Mouse (Mus musculus) MEL (cell line): Measurements from ENCODE around the gene Bahcc1. TPM values are rescaled to one million over a fixed set of nuclear protein-coding genes. Genes with fewer than 3 reads are reported as not detected.

Experiments
- DNase-seq: peaks from one replicate; pipeline ENCODE4 v3.0.0; 2011; ENCODE audit warnings: low read depth, low spot score
- H3K27ac ChIP-seq: 2 replicates; pipeline ENCODE4 v1.5.1; 2012; ENCODE audit warnings: low read depth, mild to moderate bottlenecking, control low read depth, low read length, moderate library complexity; ENCODE audit not compliant: control insufficient read depth
- H3K27me3 ChIP-seq, 2 experiments: fragments of 150-350 bp in 1 of 2; sonication (generic) in 1 of 2; 2 replicates each; pipeline ENCODE4 v1.6.1; 2012; ENCODE audit warnings: low read length in 2 of 2, mild to moderate bottlenecking in 2 of 2, improper control_type of control experiment in 1 of 2, moderate library complexity in 1 of 2; ENCODE audit not compliant: insufficient read depth in 2 of 2, control insufficient read depth in 1 of 2
- H3K36me3 ChIP-seq, 2 experiments: 2 replicates each; pipeline ENCODE4 v1.6.1; 2012 to 2014; ENCODE audit warnings: low read length in 2 of 2, improper control_type of control experiment in 1 of 2, inconsistent platforms in 1 of 2, mild to moderate bottlenecking in 1 of 2; ENCODE audit not compliant: insufficient read depth in 2 of 2, control insufficient read depth in 1 of 2
- H3K4me1 ChIP-seq, 2 experiments: fragments of 150-350 bp in 1 of 2; sonication (generic) in 1 of 2; 2 replicates each; pipeline ENCODE4 v1.6.1; 2012; ENCODE audit warnings: low read length in 2 of 2, improper control_type of control experiment in 1 of 2, mild to moderate bottlenecking in 1 of 2; ENCODE audit not compliant: insufficient read depth in 2 of 2, control insufficient read depth in 1 of 2
- H3K4me3 ChIP-seq, 2 experiments: fragments of 150-350 bp in 1 of 2; sonication (generic) in 1 of 2; 2 replicates each; pipeline ENCODE4 v1.5.1; 2012; ENCODE audit warnings: low read depth in 2 of 2, low read length in 2 of 2, mild to moderate bottlenecking in 2 of 2, moderate library complexity in 2 of 2, control low read depth in 1 of 2, improper control_type of control experiment in 1 of 2; ENCODE audit not compliant: control insufficient read depth in 1 of 2, insufficient read depth in 1 of 2
- H3K79me2 ChIP-seq: 2 replicates; pipeline ENCODE4 v1.6.1; 2012; ENCODE audit warnings: mild to moderate bottlenecking, low read length, moderate library complexity; ENCODE audit not compliant: control insufficient read depth, poor library complexity, insufficient read depth
- H3K9ac ChIP-seq: 2 replicates; pipeline ENCODE4 v1.6.1; 2012; ENCODE audit warnings: low read depth, mild to moderate bottlenecking, control low read depth, low read length, moderate library complexity; ENCODE audit not compliant: control insufficient read depth, poor library complexity, severe bottlenecking
- H3K9me3 ChIP-seq: fragments of 150-350 bp; sonication (generic); replicated peaks from 2 replicates; pipeline ENCODE4 v1.6.1; 2012; ENCODE audit warnings: mild to moderate bottlenecking, low read length, improper control_type of control experiment, moderate library complexity; ENCODE audit not compliant: insufficient read depth
- CTCF ChIP-seq, 3 experiments: IDR thresholded peaks in 2 of 3; conservative IDR thresholded peaks in 1 of 3; 2 replicates each; pipeline ENCODE4 v1.5.1; 2011 to 2012; ENCODE audit warnings: low read length in 3 of 3, low read depth in 2 of 3, mild to moderate bottlenecking in 2 of 3, improper control_type of control experiment in 1 of 3, inconsistent platforms in 1 of 3, mixed read lengths in 1 of 3, moderate library complexity in 1 of 3; ENCODE audit not compliant: control insufficient read depth in 1 of 3, insufficient read depth in 1 of 3, poor library complexity in 1 of 3, severe bottlenecking in 1 of 3
- E2F4 ChIP-seq: IDR thresholded peaks from 2 replicates; pipeline ENCODE4 v1.6.1; 2011; ENCODE audit warnings: low read depth, low read length, improper control_type of control experiment, borderline replicate concordance
- ETS1 ChIP-seq: IDR thresholded peaks from 2 replicates; pipeline ENCODE4 v1.6.1; 2012; ENCODE audit warnings: low read depth, mild to moderate bottlenecking, inconsistent platforms, low read length, improper control_type of control experiment, moderate library complexity
- GABPA ChIP-seq: IDR thresholded peaks from 2 replicates; pipeline ENCODE4 v1.6.1; 2012; ENCODE audit warnings: low read depth, mild to moderate bottlenecking, inconsistent platforms, low read length, improper control_type of control experiment, moderate library complexity
- JUND ChIP-seq: IDR thresholded peaks from 2 replicates; pipeline ENCODE4 v1.6.1; 2011; ENCODE audit warnings: low read depth, mild to moderate bottlenecking, improper control_type of control experiment, low read length
- KAT2A ChIP-seq: conservative IDR thresholded peaks from 2 replicates; pipeline ENCODE4 v1.6.1; 2012; ENCODE audit warnings: low read depth, low read length, improper control_type of control experiment, inconsistent platforms
- MAZ ChIP-seq: IDR thresholded peaks from 2 replicates; pipeline ENCODE4 v1.6.1; 2012; ENCODE audit warnings: low read depth, mild to moderate bottlenecking, inconsistent platforms, low read length, improper control_type of control experiment
- MEF2A ChIP-seq: IDR thresholded peaks from 2 replicates; pipeline ENCODE4 v1.6.1; 2014; ENCODE audit warnings: low read depth, mild to moderate bottlenecking, inconsistent platforms, low read length, improper control_type of control experiment; ENCODE audit not compliant: poor library complexity, insufficient replicate concordance, severe bottlenecking; ENCODE audit errors: extremely low read depth
- MXI1 ChIP-seq: IDR thresholded peaks from 2 replicates; pipeline ENCODE4 v1.6.1; 2011; ENCODE audit warnings: mild to moderate bottlenecking, low read depth, low read length, improper control_type of control experiment
- MYB ChIP-seq: IDR thresholded peaks from 2 replicates; pipeline ENCODE4 v1.6.1; 2011; ENCODE audit warnings: mild to moderate bottlenecking, low read depth, low read length, improper control_type of control experiment
- MYC ChIP-seq: IDR thresholded peaks from 2 replicates; pipeline ENCODE4 v1.6.1; 2011; ENCODE audit warnings: low read depth, mild to moderate bottlenecking, low read length, improper control_type of control experiment, moderate library complexity
- NELFE ChIP-seq: IDR thresholded peaks from 2 replicates; pipeline ENCODE4 v1.6.1; 2011; ENCODE audit warnings: low read depth, low read length, improper control_type of control experiment
- NRF1 ChIP-seq: IDR thresholded peaks from 2 replicates; pipeline ENCODE4 v1.6.1; 2014; ENCODE audit warnings: low read depth, mild to moderate bottlenecking, inconsistent platforms, low read length, improper control_type of control experiment, moderate library complexity; ENCODE audit not compliant: poor library complexity, insufficient read depth, severe bottlenecking
- RCOR1 ChIP-seq: IDR thresholded peaks from 2 replicates; pipeline ENCODE4 v1.6.1; 2012; ENCODE audit warnings: low read depth, mild to moderate bottlenecking, inconsistent platforms, low read length, improper control_type of control experiment
- TBP ChIP-seq: IDR thresholded peaks from 2 replicates; pipeline ENCODE4 v1.8.0; 2011; ENCODE audit warnings: low read depth, low read length, improper control_type of control experiment
- TCF12 ChIP-seq: IDR thresholded peaks from 2 replicates; pipeline ENCODE4 v1.6.1; 2014; ENCODE audit warnings: low read depth, mild to moderate bottlenecking, inconsistent platforms, low read length, improper control_type of control experiment, moderate library complexity
- UBTF ChIP-seq: IDR thresholded peaks from 2 replicates; pipeline ENCODE4 v1.6.1; 2012; ENCODE audit warnings: low read depth, mild to moderate bottlenecking, inconsistent platforms, low read length, improper control_type of control experiment, moderate library complexity, borderline replicate concordance; ENCODE audit not compliant: insufficient read depth
- USF2 ChIP-seq, 2 experiments: IDR thresholded peaks; 2 replicates each; pipeline ENCODE4 v1.6.1; 2011 to 2012; ENCODE audit warnings: improper control_type of control experiment in 2 of 2, low read length in 2 of 2, borderline replicate concordance in 1 of 2, inconsistent platforms in 1 of 2, low read depth in 1 of 2, mild to moderate bottlenecking in 1 of 2; ENCODE audit not compliant: insufficient read depth in 1 of 2
- polyA plus RNA-seq, 2 experiments: library from polyadenylated mRNA; stranded (reverse) in 1 of 2; unstranded in 1 of 2; fragments of >175 nt in 1 of 2; fragments of >200 nt in 1 of 2; gene quantifications; 2 replicates each; pipeline versions ENCODE4 v1.2.1 to v1.2.4; 2012; ENCODE audit warnings: low replicate concordance in 2 of 2, low read depth in 1 of 2; ENCODE audit not compliant: insufficient read length in 2 of 2, insufficient read depth in 1 of 2, missing spikeins in 1 of 2
- total RNA-seq: library from RNA; depleted of rRNA; stranded (reverse); fragments of 300-350 nt; gene quantifications from 2 replicates; pipeline ENCODE4 v1.2.3, GENCODE M21; 2012

Bahcc1 gene
- total and polyA plus RNA-seq, 3 experiments: 0.04 to 0.26 TPM; not detected in 1

GRCm38 (mm10) chr11:120251950-120252308, 19.2 kb downstream of the Bahcc1 start:
- no peak for TF ChIP-seq NRF1
- no peak for TF ChIP-seq NELFE
- TF ChIP-seq KAT2A: no peak
- TF ChIP-seq ETS1: no peak
- TF ChIP-seq E2F4: no peak
- TF ChIP-seq MXI1: no peak
- no peak for TF ChIP-seq MYC
- no peak for TF ChIP-seq MYB
- TF ChIP-seq JUND: no peak
- TF ChIP-seq MAZ: no peak
- no peak for TF ChIP-seq MEF2A
- TF ChIP-seq USF2 (IDR thresholded peaks at IDR 0.05; ENCODE audit: borderline replicate concordance in 1 of 2, insufficient read depth in 1 of 2, low read depth in 1 of 2, low read length in 2 of 2): no peak
- no peak for TF ChIP-seq TBP
- peaks cover 0 to 3% of the 10 kb centered on the region in 2 experiments for H3K27me3 ChIP-seq
- no peaks in the 10 kb centered on the region for H3K4me1 ChIP-seq
- no peak overlapping the region for H3K27ac ChIP-seq
- H3K79me2 ChIP-seq: no peaks in the 10 kb centered on the region
- H3K9ac ChIP-seq: no peak overlapping the region
- no peaks in the 10 kb centered on the region for H3K9me3 ChIP-seq
- H3K4me3 ChIP-seq: no peak overlapping the region
- DNase-seq: no peak
- H3K36me3 ChIP-seq: no peaks in the 10 kb centered on the region

GRCm38 (mm10) chr11:120252398-120252797, 19.7 kb downstream of the Bahcc1 start:
- DNase-seq: no peak
- peaks cover 0 to 3% of the 10 kb centered on the region in 2 experiments for H3K27me3 ChIP-seq
- no peaks in the 10 kb centered on the region for H3K4me1 ChIP-seq
- H3K9ac ChIP-seq: no peak overlapping the region
- H3K36me3 ChIP-seq: no peaks in the 10 kb centered on the region
- no peak overlapping the region for H3K4me3 ChIP-seq
- no peaks in the 10 kb centered on the region for H3K79me2 ChIP-seq
- TF ChIP-seq RCOR1 (no peak), TCF12 (no peak), CTCF (IDR thresholded peaks at IDR 0.05 in 2 of 3, conservative IDR thresholded peaks at IDR 0.05 in 1 of 3; ENCODE audit: control insufficient read depth in 1 of 3, insufficient read depth in 1 of 3, low read depth in 2 of 3, low read length in 3 of 3, poor library complexity in 1 of 3, severe bottlenecking in 1 of 3) (peak in 1 of 3 experiments; percentile 3; a peak in 1 of 6 replicates), UBTF (no peak), GABPA (no peak), KAT2A (no peak)
- no peak overlapping the region for H3K27ac ChIP-seq
- no peaks in the 10 kb centered on the region for H3K9me3 ChIP-seq
